Comparison of ENCODE assay signal across 9 mouse cellular contexts in the genomic region with DNA sequence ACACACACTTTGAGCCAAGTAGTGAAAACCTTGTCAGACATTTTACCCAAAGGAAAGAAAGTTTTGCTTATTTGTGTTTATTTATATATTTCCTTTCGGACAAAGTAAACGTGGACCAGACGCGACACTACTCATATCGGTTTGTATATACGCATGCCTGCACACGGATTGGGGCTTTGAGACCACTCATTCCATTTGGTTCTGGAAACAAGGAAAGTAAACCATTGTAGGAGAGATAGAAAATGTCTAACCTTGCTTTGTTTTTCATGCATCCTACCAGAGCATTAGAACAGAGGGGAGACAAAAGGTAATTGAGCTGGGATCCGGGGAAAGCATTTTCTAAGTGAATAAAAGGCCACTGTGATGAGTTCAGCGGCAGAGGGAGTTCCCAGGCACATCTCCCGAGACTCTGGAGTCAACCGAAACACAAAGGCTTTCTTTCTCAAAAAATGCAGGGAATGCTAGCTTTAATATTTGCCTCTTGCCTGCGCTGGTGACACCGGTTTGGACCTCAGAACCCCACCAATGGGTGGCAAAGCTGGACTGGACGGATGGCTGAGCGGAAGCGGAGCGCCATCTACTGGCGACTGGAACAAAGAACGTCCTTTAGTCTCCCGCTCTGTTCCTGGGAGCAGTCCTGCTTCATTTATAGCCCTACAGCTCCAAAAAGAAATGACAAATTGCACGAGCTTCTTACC.
DNase-seq lines count a peak whose midpoint lies in the region; ATAC-seq lines count a peak whose summit lies in the region.
"Had no signal": no experiment of that assay in that cellular context is flagged by ENCODE, and none has a peak within 500 bp of the region (broad histone marks: within the 10 kb centered on the region; RNA-seq: fewer than 3 reads in every experiment).

No protein-coding gene starts in this region.

- H3K4me3 ChIP-seq in forebrain, embryonic 11.5 days (ENCODE audit: low read depth, low read length) = peak overlapping the region; percentile 21
- peak overlapping the region; percentile 30; the same call in 1 of the 2 replicates for H3K4me3 ChIP-seq in heart, embryonic 15.5 days
- H3K4me3 ChIP-seq in liver, embryonic 12.5 days = no peak overlapping the region
- H3K4me3 ChIP-seq in neural tube, embryonic 13.5 days = peak overlapping the region; percentile 30
- H3K4me3 ChIP-seq: erythroblast, embryonic 14.5 days had no signal

- peak overlapping the region; percentile 51 for H3K4me2 ChIP-seq in forebrain, embryonic 11.5 days (ENCODE audit: low read depth, low read length, severe bottlenecking)
- peak overlapping the region; percentile 56 for H3K4me2 ChIP-seq in heart, embryonic 15.5 days
- H3K4me2 ChIP-seq in liver, embryonic 12.5 days = 0 out of 2 replicates have a peak overlapping the region, but pooled peaks have one; percentile 14
- peak overlapping the region; percentile 57 for H3K4me2 ChIP-seq in neural tube, embryonic 13.5 days

- H3K9me3 ChIP-seq in forebrain, embryonic 11.5 days (ENCODE audit: control insufficient read depth, low read length) = no peaks in the 10 kb centered on the region
- no peaks in the 10 kb centered on the region for H3K9me3 ChIP-seq in heart, embryonic 15.5 days (replicated peaks)
- no peaks in the 10 kb centered on the region for H3K9me3 ChIP-seq in liver, embryonic 12.5 days (replicated peaks)
- H3K9me3 ChIP-seq in neural tube, embryonic 13.5 days = no peaks in the 10 kb centered on the region

- H3K27ac ChIP-seq in forebrain, embryonic 11.5 days (ENCODE audit: low read depth, low read length) = no peak overlapping the region
- no peak overlapping the region for H3K27ac ChIP-seq in heart, embryonic 15.5 days
- no peak overlapping the region for H3K27ac ChIP-seq in liver, embryonic 12.5 days
- H3K27ac ChIP-seq in neural tube, embryonic 13.5 days (replicated peaks) = peak overlapping the region; percentile 42

- no peaks in the 10 kb centered on the region; the same call in 1 of the 2 replicates for H3K27me3 ChIP-seq in forebrain, embryonic 11.5 days (ENCODE audit: control insufficient read depth, insufficient read depth, low read length)
- H3K27me3 ChIP-seq in heart, embryonic 15.5 days = peaks cover 5% of the 10 kb centered on the region; the same call in 1 of the 2 replicates
- H3K27me3 ChIP-seq in liver, embryonic 12.5 days (replicated peaks) = no peaks in the 10 kb centered on the region
- 0 out of 2 replicates have a peak, but pooled peaks cover 8% of the 10 kb centered on the region for H3K27me3 ChIP-seq in neural tube, embryonic 13.5 days

- H3K9ac ChIP-seq in forebrain, embryonic 11.5 days (ENCODE audit: low read length) = peak overlapping the region; percentile 60
- H3K9ac ChIP-seq in heart, embryonic 15.5 days = no peak overlapping the region
- H3K9ac ChIP-seq in liver, embryonic 12.5 days = no peak overlapping the region
- H3K9ac ChIP-seq in neural tube, embryonic 13.5 days = peak overlapping the region; percentile 66

- WGBS in forebrain, embryonic 11.5 days = 25% methylated on average over 21 of the region's 21 CpGs
- 31% methylated on average over 21 of the region's 21 CpGs for WGBS in heart, embryonic 15.5 days
- WGBS in liver, embryonic 12.5 days (ENCODE audit: insufficient replicate concordance) = 34% methylated on average over 21 of the region's 21 CpGs
- WGBS in neural tube, embryonic 13.5 days = 21% methylated on average over 21 of the region's 21 CpGs

- peak; percentile 61 for DNase-seq in CD4-positive, CD25-positive, alpha-beta regulatory T cell, adult 2 months (ENCODE audit: low read depth, low spot score)
- DNase-seq in brain, embryonic 18.5 days (ENCODE audit: low read depth, low spot score) = peak; percentile 54
- DNase-seq in forebrain, embryonic 11.5 days (ENCODE audit: low spot score) = peak; percentile 87
- DNase-seq in kidney, postnatal 14 days = peak; percentile 77
- DNase-seq in thymus, postnatal 25 days = peak; percentile 23

- ATAC-seq in forebrain, embryonic 11.5 days (replicated peaks; ENCODE audit: low FRiP score) = peak; percentile 91
- no peak; the same call in 1 of the 2 replicates for ATAC-seq in heart, embryonic 15.5 days (replicated peaks; ENCODE audit: insufficient number of reproducible peaks, insufficient read depth, low FRiP score, low read depth)
- ATAC-seq in liver, embryonic 12.5 days = no peak
- peak; percentile 93 for ATAC-seq in neural tube, embryonic 13.5 days (ENCODE audit: low read depth)

- H3K36me3 ChIP-seq in forebrain, embryonic 11.5 days (ENCODE audit: control insufficient read depth, insufficient read depth, low read length) = no peaks in the 10 kb centered on the region
- no peaks in the 10 kb centered on the region for H3K36me3 ChIP-seq in heart, embryonic 15.5 days
- H3K36me3 ChIP-seq in liver, embryonic 12.5 days = no peaks in the 10 kb centered on the region
- H3K36me3 ChIP-seq in neural tube, embryonic 13.5 days = no peaks in the 10 kb centered on the region

- H3K4me1 ChIP-seq in forebrain, embryonic 11.5 days (replicated peaks; ENCODE audit: control insufficient read depth, insufficient read depth, low read length) = no peaks in the 10 kb centered on the region
- peaks cover 15% of the 10 kb centered on the region for H3K4me1 ChIP-seq in heart, embryonic 15.5 days (replicated peaks)
- no peaks in the 10 kb centered on the region for H3K4me1 ChIP-seq in liver, embryonic 12.5 days
- H3K4me1 ChIP-seq in neural tube, embryonic 13.5 days (replicated peaks) = peaks cover 28% of the 10 kb centered on the region

Comparison
In these comparisons a context has a peak if more than half of its experiments do, and no peak if none do; other contexts are left out.
1. DNase-seq: peak in every context shown above with its lines; median percentile 87 in forebrain, embryonic 11.5 days; 77 in kidney, postnatal 14 days; 61 in CD4-positive, CD25-positive, alpha-beta regulatory T cell, adult 2 months; 54 in brain, embryonic 18.5 days; 23 in thymus, postnatal 25 days.
2. ATAC-seq: peak in forebrain, embryonic 11.5 days (single experiment) and neural tube, embryonic 13.5 days (single experiment); none in heart, embryonic 15.5 days (single experiment) and liver, embryonic 12.5 days (single experiment).
3. H3K9ac ChIP-seq: peak in forebrain, embryonic 11.5 days (single experiment) and neural tube, embryonic 13.5 days (single experiment); none in heart, embryonic 15.5 days (single experiment) and liver, embryonic 12.5 days (single experiment).
4. Peak in every context shown above with its lines, with median percentiles within 50 percentile points of each other: H3K4me2 ChIP-seq.